Mouse (Mus musculus): ENCODE data around the gene Zfp598.
"Not testable (repeated sequence)": the region's sequence is repeated elsewhere in the genome, so short reads cannot be mapped to it uniquely, and the experiment has no call there.

Gene Zfp598

DNA sequence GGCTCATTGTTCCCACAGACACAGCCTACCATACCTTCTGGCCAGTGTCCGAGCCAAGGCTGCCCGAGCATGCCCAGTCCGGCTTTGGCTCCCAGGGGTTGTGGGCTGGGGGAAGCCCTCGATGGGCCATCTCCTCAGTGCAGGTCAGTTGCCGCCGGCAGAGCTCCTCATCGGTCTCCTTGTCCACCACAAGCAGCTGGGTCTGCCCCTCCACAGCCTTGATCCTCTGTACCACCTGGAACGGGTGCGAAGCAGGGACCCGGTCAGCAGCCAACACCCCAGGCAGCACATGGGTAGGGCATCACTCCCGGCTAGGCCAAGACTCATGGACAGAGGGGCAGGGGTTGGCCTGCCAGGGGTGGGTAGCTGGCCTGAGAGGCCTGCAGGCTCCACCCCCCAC lies 22.0 kb upstream of the Zfp598 start:
- no peak for DNase-seq (ENCODE audit: low spot score)

DNA sequence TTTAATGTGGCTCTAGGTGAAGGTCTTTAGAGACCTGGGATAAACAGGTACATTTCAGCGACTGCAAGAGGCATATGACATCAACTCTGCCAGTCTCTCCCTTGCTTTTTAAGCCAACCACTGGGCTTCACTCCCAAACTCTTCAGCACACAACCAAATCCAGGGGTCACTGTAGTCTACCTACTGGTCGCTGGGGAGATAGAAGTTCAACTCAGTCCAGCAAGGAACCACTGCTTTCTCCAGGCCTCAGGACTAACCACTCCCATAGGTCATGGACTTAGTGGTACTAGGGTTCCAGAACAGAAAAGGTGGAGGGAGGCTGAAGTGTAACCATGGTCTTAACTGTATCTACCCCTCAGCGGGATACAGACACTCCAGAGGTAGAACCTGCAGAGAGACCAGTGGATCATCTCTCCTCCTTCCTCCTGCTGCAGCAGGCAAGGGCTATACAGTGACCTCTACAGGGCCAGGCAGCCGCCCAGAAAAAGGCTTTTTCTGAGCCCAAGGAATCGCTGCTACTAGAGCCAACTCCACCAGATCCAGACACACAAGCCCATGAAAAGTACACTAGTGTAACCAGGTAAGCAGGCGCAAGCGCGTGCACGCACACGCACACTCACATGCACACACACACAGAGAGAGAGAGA lies 20.6 kb upstream of the Zfp598 start:
- DNase-seq (ENCODE audit: low spot score), result no peak

DNA sequence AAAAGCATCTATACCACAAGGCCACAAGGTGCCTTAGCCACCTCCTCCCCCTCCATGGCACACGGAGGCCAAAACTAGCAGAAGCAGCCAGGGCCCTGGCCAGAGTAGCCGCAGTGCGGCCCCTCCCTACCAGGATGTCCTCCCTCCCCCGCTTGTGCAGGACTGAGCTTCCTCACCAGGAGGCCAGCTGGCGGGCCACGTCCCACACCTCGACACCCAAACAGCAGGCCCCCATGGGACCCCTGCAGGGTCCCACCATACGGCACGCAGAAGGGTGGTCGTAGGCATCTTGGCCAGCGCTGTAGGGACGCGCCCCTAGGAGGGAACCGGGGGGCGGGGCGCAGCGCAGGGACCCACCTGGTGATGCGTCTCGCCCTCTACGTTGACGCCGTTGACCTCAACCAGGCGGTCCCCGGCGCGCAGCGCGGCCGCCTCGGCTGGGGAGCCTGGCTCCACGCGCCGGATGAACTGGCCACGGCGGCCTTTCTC lies 19.9 kb upstream of the Zfp598 start:
- peak; percentile 73 for DNase-seq (ENCODE audit: low spot score)

DNA sequence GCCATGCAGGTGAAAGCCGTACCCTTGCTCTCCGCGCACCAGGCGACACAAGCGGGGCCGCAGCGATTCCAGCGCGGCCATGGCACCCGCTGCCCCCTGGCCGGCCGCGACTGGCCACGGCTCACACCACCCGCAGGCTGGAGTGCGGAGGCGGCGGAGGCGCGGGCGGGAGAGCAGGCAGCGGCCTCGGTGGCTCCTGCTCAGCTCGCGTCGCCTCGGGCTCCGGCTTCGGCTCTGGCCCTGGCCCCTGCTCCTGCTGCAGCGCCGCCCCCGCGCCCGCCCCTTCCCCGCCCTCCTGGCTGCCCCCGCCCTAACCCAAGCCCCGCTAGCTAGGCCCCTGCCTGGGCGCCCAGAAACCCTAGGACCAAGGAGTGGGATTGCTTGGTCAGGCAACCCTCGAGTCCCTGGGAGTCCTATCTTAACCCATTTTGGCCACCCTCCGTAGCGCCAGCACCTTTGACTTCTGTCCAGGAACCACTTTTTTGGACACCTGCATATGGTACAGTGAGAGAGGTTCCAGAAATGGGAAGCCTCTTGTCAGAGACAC lies 19.3 kb upstream of the Zfp598 start, which contains the start of gene Slc9a3r2:
Gene Slc9a3r2 (minus strand): TSS at position 258 of the 547 bp plus-strand sequence.
- peak; percentile 61 for DNase-seq (ENCODE audit: low spot score)

DNA sequence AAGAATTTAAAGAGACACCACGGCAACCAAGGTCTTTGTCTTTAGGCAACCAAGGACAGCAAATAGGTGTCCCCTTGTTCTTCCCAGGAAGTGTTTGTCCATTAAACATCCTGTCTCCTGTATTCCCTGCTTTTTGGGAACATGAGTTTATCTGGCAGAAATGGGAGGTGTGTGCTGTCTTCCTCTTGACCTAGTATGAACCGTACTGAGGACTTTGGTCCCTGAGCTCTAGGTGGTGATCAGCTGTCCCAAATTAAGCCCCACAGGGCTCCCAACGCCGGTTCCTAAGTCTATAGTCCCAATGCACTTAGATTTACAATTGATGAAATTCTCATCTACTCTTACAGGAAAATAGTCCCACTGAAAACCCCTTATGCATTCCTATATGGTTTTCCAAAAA lies 18.7 kb upstream of the Zfp598 start:
- DNase-seq (ENCODE audit: low spot score), result no peak

DNA sequence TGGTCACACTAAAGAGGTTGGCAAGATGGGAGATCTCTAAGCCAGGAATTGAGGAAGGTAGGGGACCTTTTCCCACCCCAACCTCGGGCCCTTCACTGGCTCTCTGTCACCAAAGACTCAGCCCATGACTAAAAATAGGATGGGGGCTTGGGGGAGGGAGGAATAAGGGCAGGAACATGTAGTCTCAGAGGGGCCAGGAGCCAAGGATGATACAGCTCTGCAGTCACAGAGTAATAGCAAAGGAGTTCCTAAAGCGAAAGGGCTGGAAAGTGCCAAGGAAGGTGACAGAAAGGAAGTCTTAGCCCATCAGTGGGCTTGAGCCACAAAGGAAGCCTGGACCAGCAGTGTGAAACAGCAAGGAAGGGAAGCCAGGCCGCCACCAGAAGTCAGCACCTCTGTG lies 17.7 kb upstream of the Zfp598 start:
- no peak for DNase-seq (ENCODE audit: low spot score)

DNA sequence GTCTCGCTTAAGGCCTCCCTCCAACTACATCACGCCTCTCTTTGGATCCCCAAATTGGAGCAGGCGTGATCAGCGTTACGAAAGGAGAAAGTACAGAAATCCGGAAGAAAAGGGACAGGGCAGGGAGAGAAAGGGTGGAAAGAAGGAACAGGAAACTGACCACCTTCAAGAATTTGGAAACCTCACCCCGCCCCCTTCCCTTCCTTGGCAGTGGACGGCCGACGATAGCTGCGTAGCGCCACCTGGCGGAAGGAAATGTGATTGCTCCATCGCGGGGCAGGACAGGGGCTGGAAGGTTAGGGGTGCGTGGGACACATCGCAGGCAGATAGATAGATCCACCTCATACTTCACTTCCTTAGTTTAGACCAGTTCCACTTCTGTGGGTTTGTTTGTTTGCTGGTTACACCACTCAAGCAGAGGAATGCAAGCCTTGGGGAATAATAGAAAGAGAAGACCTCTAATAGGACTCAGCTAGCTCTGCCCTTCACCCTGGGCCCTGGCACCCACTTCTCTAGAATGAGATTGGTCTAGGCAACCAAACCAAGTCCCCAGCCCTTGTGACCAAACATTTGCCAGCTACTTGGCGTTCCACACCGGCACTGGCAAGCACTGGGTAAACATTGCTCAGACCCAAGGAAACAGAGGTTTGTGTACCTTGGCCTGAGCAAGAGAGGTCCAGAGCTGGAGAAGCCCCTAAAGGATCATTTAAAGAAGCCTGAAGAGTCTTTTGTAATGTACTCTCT lies 15.3 kb upstream of the Zfp598 start:
- DNase-seq (ENCODE audit: low spot score), result peak; percentile 90

DNA sequence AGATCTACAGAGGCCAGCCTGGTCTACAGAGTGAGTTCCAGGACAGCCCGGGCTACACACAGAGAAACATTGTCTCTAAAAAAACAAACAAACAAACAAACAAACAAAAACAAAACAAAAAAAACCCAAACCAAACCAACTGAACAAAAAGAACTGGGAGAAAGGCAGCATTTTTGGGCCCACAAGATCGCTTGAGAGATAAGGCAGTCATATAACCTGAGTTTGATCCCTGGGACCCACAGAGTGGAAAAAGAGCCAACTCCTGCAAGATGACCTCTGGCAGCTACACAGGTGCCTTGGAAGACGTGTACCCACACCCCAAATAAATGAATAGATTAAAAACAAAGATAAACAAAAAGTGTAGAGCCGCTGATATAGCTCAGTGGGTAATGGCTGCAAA lies 14.5 kb upstream of the Zfp598 start:
- DNase-seq (ENCODE audit: low spot score), result no peak

DNA sequence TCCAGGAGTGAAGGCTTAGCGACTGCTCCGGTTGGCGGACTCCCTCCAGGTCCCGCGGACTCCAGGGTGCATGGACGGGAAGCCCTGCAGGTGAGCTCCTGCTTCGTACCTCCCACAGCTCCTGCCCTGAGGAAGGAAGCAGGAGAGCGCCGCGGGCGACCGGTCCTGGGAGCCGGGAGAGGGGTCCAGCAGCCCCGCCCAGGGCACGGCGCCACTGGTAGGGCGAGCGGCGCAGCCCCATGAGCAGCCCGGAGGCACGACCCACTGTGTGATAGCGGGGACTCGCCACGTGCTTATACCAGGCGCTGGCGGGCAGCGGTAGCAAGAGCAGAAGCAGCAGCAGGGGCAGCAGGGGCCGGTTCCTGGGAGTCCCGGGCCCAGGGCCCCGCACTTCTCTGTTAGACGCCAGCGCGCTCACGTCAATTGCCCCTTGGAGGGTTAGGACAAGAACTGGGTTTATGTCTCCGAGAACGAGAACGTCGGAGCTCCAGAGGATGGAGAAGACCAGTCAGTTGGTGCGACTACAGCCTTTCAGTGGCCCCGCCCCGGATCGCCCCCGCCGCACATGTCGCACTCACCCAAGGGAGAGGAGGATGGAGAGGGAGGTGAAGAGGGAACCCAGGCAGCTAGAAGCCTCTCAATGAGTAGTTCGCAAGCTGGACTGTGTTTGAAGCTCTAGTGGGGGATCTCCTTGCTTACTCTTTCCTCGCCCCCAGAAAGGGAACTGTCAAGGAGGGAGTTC lies 11.3 kb upstream of the Zfp598 start, which contains the start of gene Npw:
Gene Npw (minus strand): TSS at position 441 of the 742 bp plus-strand sequence.
- no peak for DNase-seq (ENCODE audit: low spot score)

DNA sequence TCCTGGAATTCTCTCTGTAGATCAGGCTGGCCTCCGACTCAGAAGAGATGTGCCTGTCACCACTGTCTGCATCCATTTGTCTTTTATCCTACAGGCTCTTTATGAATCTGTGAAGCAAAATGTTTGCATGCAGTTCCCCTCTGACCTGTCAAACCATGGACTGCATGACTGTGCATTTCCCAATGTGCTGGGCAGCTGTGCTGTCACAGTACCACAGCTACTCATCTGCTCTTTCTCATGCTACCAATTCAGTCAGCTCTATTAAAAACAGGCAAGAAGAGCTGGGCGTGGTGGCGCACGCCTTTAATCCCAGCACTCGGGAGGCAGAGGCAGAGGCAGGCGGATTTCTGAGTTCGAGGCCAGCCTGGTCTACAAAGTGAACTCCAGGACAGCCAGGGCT lies 2.5 kb upstream of the Zfp598 start:
- DNase-seq (ENCODE audit: low spot score), result not testable (repeated sequence)

DNA sequence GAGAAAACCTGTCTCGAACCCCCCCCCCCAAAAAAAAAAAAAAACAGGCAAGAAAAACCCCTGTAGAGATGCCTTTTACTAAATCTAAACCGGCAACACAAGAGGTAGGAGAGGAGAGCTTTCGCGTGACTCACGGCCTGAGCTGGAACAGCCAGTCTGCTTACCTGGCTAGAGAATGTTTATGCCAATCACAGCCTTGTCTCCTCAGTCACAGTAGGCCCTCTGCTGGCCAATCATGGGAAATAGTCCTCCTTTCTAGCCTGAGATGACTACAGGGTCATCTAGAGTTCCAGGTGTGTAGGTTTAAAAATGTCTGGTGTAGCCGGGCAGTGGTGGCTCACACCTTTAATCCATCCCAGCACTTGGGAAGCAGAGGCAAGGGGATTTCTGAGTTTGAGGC lies 2.1 kb upstream of the Zfp598 start:
- DNase-seq (ENCODE audit: low spot score), result peak; percentile 90

DNA sequence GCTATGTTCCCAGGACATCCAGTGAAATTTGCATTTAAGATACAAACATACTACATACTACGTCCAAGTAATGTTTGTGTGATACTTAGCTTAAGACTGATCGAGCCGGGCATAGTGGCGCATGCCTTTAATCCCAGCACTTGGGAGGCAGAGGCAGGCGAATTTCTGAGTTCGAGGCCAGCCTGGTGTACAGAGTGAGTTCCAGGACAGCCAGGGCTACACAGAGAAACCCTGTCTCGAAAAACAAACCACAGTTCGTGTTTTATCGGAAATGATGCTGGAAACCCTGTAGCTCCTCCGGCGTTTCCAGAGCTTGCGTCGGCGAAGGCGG lies 308 bp upstream of the Zfp598 start:
- not testable (repeated sequence) for DNase-seq (ENCODE audit: low spot score)

DNA sequence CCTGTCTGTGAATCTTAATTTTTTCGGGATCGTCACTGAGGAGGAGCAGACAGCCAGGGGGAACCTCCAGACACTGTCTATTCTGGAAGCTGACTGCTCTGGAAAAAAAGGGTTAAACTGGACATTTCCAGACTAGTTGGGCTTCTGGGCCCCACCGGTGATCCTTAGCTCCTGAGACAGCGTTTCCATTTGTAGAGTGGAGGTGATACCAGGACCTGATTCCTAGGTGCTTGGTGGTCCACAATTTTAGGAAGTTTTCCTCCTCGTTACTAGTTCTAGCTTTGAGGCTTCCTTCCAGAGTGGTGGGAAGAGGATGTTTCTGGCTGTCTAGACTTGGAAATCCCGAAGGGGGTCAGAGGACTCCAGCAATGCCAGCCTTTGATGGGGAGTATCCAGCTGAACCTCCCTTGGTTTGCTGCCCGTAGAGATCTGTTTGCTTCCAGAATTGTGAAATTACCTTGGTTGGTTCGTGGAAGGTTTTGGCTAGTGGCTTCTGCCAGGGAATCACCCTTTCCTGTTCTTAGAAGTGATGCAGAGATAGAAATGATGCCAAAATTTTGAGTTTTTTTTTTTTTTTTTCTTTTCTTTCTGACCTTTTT lies 858 bp downstream of the Zfp598 start:
- DNase-seq (ENCODE audit: low spot score), result no peak

DNA sequence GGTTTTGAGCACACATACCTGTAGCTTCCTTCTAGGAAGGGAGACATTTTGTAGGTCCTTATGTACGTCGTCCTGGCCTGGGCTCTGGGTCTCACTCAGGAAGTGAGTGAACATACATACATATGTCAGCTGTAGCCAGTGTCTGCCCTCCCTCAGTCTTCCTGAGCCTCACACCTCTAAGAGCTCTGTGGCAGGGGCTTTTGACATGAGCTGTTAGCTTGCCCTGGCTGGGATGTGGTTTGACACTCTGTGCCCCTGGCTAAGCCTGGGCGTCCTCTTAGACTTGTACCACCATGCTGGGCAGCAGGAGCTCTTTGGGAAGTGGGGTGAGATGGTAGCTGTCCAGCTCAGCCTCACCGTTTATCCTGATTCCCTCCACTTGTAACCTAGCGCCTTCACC lies 1.9 kb downstream of the Zfp598 start:
- no peak for DNase-seq (ENCODE audit: low spot score)

DNA sequence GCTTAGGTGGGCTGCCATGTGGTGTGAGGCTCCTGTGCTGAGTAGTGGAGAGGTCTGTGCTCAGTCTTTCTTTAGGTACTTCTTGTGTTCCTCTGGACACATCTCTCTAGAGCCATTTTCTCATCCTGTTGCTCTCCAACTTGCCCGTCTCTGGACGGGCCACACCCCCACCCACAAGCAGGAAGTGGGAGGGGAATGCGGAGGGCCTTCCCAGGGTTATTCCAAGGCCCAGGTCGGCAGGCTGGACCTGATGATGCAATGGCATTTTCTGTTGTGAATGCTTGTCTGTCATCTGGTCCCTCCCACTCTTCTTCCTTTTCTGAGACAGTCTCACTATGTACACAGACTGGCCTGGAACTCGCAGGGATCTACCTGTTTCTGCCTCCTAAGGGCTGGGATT lies 2.7 kb downstream of the Zfp598 start:
- peak; percentile 74 for DNase-seq (ENCODE audit: low spot score)

DNA sequence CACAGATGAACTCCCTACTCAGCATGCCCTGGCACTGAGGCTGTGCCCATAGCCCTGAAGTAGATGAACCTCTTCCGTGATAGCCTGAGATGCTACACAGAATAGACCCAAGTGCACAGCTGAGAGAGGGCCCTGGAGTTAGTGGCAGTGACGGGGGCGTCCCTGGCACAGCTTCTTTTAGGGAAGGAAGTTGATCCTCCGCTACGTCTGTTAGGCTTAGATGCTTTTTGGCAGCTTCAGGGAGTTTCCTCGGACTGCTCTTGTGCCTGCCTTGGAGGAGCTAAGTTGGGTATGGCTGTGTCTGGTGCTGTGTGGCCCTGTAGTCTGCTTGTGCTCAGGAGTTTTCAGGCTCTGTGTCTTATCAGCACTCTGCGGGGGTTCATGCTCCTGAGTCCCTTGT lies 4.8 kb downstream of the Zfp598 start:
- no peak for DNase-seq (ENCODE audit: low spot score)

DNA sequence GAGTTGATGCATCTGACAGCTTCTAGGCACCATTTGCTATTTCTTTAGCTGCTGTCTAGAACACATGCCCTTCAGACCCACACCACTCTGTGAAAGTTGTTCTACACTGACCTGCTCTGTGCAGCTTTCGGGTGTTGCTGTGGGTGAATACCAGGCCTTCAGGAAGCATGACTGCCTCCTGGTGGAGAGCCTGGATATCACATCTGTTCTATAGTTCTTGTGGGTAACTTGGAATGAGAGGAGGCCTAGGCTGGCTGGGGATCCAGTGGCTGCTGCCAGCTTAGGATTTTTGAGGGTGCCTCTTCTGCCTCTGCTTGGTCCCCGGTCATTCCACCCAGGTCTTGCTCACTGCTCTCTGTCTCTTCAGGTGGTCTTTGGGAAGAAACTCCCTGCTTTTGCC lies 6.7 kb downstream of the Zfp598 start:
- DNase-seq (ENCODE audit: low spot score), result peak; percentile 75

DNA sequence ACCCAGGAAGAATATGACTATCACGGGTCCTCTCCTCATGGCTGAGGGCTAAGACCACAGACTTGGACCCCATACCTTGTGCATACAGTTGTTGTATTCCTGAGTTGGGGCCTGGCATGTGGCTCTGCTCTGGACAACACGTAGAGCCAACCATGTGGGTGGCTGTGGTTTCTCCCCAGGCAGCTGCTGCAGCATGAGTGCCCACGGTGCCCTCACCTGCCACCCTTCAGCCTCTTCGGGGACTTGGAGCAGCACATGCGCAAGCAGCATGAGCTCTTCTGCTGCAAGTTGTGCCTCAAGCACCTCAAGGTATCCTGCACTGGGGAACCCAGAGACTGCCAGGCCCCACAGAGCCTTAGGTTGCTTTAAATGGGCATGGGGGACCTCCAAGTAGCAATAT lies 7.4 kb downstream of the Zfp598 start:
- DNase-seq (ENCODE audit: low spot score), result no peak

DNA sequence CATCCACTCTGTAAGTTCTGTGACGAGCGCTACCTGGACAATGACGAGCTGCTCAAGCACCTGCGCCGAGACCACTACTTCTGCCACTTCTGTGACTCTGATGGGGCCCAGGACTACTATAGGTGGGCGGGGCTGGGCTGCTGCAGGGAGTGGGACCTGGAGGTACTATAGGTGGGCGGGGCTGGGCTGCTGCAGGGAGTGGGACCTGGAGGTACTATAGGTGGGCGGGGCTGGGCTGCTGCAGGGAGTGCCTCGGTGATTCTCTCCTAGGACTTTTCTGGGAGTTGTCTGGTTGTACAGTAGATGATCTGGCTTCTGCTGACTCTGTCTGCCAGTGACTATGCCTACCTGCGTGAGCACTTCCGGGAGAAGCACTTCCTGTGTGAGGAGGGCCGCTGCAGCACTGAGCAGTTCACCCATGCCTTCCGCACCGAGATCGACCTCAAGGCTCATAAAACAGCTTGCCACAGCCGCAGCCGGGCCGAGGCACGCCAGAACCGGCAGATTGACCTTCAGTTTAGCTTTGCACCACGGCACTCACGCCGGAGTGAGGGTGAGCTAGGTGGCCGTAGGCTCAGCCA lies 8.1 kb downstream of the Zfp598 start:
- no peak for DNase-seq (ENCODE audit: low spot score)

DNA sequence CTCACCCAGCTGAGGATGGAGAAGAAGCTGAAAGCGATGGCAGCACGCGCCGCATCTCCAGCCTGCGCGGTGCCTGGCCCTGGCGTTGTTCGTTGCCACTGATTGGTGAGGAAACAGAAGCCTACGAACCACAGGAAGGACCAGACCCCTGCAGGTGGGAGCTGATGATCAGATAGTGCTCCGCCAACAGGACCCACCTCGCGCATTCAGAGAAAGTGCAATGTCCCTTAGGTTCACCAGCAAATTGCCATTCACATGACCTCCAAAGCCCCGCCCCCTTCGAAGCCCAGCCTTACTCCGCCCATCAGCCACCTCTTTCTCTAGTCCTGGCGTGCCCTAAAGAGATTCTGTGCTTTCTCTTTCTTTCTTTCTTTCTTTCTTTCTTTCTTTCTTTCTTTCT lies 17.0 kb downstream of the Zfp598 start:
- peak; percentile 60 for DNase-seq (ENCODE audit: low spot score)

DNA sequence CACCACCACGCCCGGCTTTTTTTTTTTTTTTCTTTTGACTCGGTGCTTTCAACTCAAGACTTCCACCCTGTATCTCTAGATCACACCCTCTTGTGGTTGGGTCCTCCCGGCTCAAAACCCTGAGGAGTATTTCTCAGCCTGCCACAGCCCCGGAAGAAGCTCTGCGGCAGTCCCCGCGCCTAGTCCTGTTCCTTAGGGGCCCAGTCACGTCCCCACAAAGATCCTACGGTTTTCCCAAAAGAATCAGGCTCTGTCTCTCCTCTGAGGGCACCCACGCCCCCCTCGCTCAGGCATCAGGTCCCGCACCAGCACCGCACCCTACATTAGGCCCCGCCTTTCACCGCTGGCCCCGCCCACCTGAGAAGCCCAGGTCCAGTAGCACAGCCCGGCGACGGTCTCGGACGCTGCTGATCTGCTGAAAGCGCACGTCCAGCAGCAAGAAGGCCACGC lies 17.7 kb downstream of the Zfp598 start:
- peak; percentile 56 for DNase-seq (ENCODE audit: low spot score)

DNA sequence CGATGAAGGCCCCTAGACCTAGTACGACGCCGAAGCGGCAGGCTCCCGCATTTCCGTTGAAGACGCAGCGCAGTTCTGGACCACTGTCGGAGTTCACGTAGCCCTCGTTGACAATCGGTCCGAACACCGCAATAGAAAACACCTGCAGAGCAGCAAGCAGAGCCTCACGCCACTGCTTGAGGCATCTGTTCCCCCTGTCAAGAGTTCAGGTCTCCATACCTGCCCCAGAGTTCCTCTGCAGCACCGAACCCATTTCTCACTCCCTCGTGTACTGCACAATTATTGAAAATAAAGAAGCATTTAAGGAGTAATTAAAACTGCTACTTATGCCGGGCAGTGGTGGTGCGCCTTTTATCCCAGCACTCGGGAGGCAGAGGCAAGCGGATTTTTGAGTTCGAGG lies 18.1 kb downstream of the Zfp598 start:
- no peak for DNase-seq (ENCODE audit: low spot score)

Data from lung, postnatal 25 days (tissue).